Mouse (Mus musculus) midbrain, embryonic 10.5 days (tissue): ENCODE measurements around the gene Gfral. TPM values are rescaled to one million over a fixed set of nuclear protein-coding genes. Genes with fewer than 3 reads are reported as not detected.

Experiments used
- DNase-seq: peaks from one replicate; pipeline ENCODE4 v3.0.0-alpha.2; 2017; ENCODE audit warnings: low spot score
- H3K27ac ChIP-seq: fragments of 300-500 bp; sonication (generic); replicated peaks from 2 replicates; pipeline ENCODE4 v1.5.1; 2016; ENCODE audit warnings: mild to moderate bottlenecking
- H3K27me3 ChIP-seq: fragments of 300-500 bp; sonication (generic); 2 replicates; pipeline ENCODE4 v1.6.1; 2016; ENCODE audit warnings: low read depth, mild to moderate bottlenecking; ENCODE audit not compliant: poor library complexity, severe bottlenecking
- H3K36me3 ChIP-seq: fragments of 300-500 bp; sonication (generic); 2 replicates; pipeline ENCODE4 v1.6.1; 2016; ENCODE audit warnings: mild to moderate bottlenecking, moderate library complexity
- H3K4me1 ChIP-seq: fragments of 300-500 bp; sonication (generic); 2 replicates; pipeline ENCODE4 v1.6.1; 2016
- H3K4me3 ChIP-seq: fragments of 300-500 bp; sonication (generic); 2 replicates; pipeline ENCODE4 v1.5.1; 2016; ENCODE audit warnings: mild to moderate bottlenecking, moderate library complexity
- H3K9me3 ChIP-seq: fragments of 300-500 bp; sonication (generic); replicated peaks from 2 replicates; pipeline ENCODE4 v1.6.1; 2016; ENCODE audit warnings: mild to moderate bottlenecking
- WGBS: fragments of 180-500 bp; shearing (Covaris S2); methylation state at CpG from one replicate; pipeline ENCODE4 v1.1.7; 2016; 5-methylcytosine and 5-hydroxymethylcytosine counted together
- polyA plus RNA-seq: library from polyadenylated mRNA; unstranded; fragments of >200 nt; fragmentation: Nextera tagmentation; extraction: Ambion mirVana; gene quantifications from 2 replicates; pipeline ENCODE4 v1.2.1, GENCODE M21; 2016

Gfral gene
- polyA plus RNA-seq, result not detected in 2 replicates

DNA sequence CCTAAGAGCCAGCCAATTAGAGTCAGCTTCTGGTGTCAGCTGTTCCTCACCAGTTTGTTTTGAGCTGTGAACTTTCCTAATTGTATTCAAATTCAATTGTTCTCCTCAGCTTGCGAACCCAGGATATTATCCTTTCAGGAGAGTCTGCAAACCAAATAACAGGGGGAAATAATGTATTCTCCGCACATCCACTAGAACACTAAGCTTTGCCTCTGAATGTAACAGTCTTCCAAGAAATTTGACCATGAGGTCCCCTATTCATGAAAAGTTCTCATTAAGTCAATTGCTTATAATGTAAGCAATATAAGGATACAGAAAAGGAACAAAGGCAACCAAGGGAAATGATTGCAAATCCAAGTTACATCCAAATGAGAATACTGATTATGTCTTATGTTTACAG, at the start of gene Gfral:
Gfral (minus strand) TSS at position 101 of the 400 bp plus-strand sequence.
- Histone ChIP-seq H3K9me3 (no peaks in the 10 kb centered on the region), H3K36me3 (no peaks in the 10 kb centered on the region), H3K4me1 (no peaks in the 10 kb centered on the region), H3K27ac (no peak within 1 kb of the TSS), H3K4me3 (no peak within 1 kb of the TSS), H3K27me3 (no peaks in the 10 kb centered on the region)
- no peak for DNase-seq
- 88% methylated on average over 2 of the region's 2 CpGs for WGBS

DNA sequence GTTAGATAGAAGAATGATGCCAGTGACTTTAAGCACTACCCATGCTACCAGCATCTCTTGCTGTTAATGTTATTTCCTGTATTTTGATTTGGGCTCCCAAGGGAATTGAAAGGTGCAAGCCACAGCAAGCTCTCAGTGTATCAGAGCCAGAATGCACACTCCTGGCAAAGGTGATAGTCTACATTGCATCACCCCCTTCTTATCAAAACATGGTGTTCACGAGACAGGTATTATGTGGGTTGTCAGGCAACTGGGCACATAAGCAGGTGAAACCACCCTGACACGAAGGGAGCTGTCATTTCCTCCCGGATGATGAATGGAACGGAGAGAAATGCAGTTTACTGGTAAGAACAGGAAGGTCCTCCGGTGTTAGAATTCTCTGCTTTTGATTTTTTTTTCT, 44.3 kb upstream of the Gfral start:
- Histone ChIP-seq H3K27me3 (no peaks in the 10 kb centered on the region), H3K4me1 (no peaks in the 10 kb centered on the region), H3K4me3 (no peak overlapping the region), H3K9me3 (no peaks in the 10 kb centered on the region), H3K36me3 (no peaks in the 10 kb centered on the region), H3K27ac (no peak overlapping the region)
- WGBS, result 88% methylated on average over 5 of the region's 5 CpGs
- DNase-seq, result no peak

DNA sequence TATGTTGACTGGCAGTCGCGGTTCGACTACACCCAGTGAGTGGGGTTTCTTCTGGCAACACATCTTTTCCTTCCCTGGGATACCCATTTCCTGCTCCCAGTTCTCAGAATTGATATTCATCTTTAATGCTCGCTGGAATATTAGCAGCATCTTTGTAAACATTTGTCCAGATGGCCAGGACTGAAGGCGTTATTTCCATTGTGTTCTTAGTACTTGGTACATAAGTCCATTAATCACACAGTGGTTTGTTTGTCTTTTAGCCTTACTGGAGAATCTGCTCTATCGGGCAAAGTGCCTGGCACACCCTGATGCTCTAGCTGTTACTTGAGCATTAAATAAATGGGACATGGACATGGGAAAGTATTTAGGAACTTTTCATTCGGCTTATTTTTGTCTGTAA, 39.1 kb upstream of the Gfral start:
- H3K4me1 ChIP-seq, result no peaks in the 10 kb centered on the region
- no peak for DNase-seq
- H3K27ac ChIP-seq, result no peak overlapping the region
- 90% methylated on average over 7 of the region's 7 CpGs for WGBS
- H3K27me3 ChIP-seq, result no peaks in the 10 kb centered on the region
- no peak overlapping the region for H3K4me3 ChIP-seq
- no peaks in the 10 kb centered on the region for H3K9me3 ChIP-seq
- H3K36me3 ChIP-seq, result no peaks in the 10 kb centered on the region

GRCm38 (mm10) chr9:76252109-76252508, 38.7 kb upstream of the Gfral start:
- H3K27ac ChIP-seq, result no peak overlapping the region
- H3K9me3 ChIP-seq, result no peaks in the 10 kb centered on the region
- H3K27me3 ChIP-seq, result no peaks in the 10 kb centered on the region
- H3K4me3 ChIP-seq, result no peak overlapping the region
- WGBS, result 94% methylated on average over 4 of the region's 4 CpGs
- no peak for DNase-seq
- H3K36me3 ChIP-seq, result no peaks in the 10 kb centered on the region
- no peaks in the 10 kb centered on the region for H3K4me1 ChIP-seq

- WGBS, result 80% methylated on average over 1 of the region's 1 CpGs
- DNase-seq, result no peak
- H3K4me3 ChIP-seq, result no peak overlapping the region
These were observed 28.9 kb upstream of the Gfral start for GRCm38 (mm10) chr9:76242322-76242721.

GRCm38 (mm10) chr9:76237946-76238345, 24.5 kb upstream of the Gfral start:
- H3K27me3 ChIP-seq, result no peaks in the 10 kb centered on the region
- no peak for DNase-seq
- H3K27ac ChIP-seq, result no peak overlapping the region
- 79% methylated on average over 5 of the region's 5 CpGs for WGBS
- H3K9me3 ChIP-seq, result no peaks in the 10 kb centered on the region
- no peaks in the 10 kb centered on the region for H3K36me3 ChIP-seq
- no peak overlapping the region for H3K4me3 ChIP-seq
- peaks cover 19% of the 10 kb centered on the region for H3K4me1 ChIP-seq

More at GRCm38 (mm10) chr9:76242322-76242721, 28.9 kb upstream of the Gfral start:
- no peaks in the 10 kb centered on the region for H3K9me3 ChIP-seq
- H3K36me3 ChIP-seq, result no peaks in the 10 kb centered on the region
- H3K27ac ChIP-seq, result no peak overlapping the region
- H3K4me1 ChIP-seq, result no peaks in the 10 kb centered on the region
- H3K27me3 ChIP-seq, result no peaks in the 10 kb centered on the region

DNA sequence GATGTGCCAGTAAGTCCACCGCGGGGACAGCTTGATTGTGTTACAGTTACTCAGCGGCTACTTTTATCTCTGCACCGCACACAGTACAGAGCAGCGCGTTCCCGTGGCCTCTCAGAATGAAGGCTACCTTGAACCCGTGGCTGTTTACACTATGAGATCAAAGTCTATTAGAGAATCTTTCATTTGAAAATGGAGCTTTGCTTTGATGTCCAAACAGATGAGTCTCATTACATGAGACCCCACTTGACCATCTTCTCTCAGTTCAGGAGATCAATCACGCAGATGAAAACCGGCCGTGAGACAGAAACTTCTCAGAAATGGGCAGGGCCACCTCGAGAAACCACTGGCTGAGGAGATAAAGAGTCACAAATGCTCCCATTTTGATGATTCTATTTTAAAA, 23.8 kb upstream of the Gfral start:
- no peaks in the 10 kb centered on the region for H3K27me3 ChIP-seq
- H3K9me3 ChIP-seq, result no peaks in the 10 kb centered on the region
- no peaks in the 10 kb centered on the region for H3K36me3 ChIP-seq
- H3K4me3 ChIP-seq, result no peak overlapping the region
- WGBS, result 63% methylated on average over 12 of the region's 12 CpGs
- H3K4me1 ChIP-seq, result peaks cover 19% of the 10 kb centered on the region
- no peak overlapping the region for H3K27ac ChIP-seq
- no peak for DNase-seq

- H3K4me3 ChIP-seq, result peak overlapping the region; percentile 53
- peak overlapping the region; percentile 82 for H3K27ac ChIP-seq
- no peaks in the 10 kb centered on the region for H3K9me3 ChIP-seq
- H3K4me1 ChIP-seq, result peaks cover 19% of the 10 kb centered on the region
- peak; percentile 59 for DNase-seq
- WGBS, result 3% methylated on average over 7 of the region's 7 CpGs
- no peaks in the 10 kb centered on the region for H3K27me3 ChIP-seq
- no peaks in the 10 kb centered on the region for H3K36me3 ChIP-seq
These were observed 23.2 kb upstream of the Gfral start for GRCm38 (mm10) chr9:76236626-76237025.

DNA sequence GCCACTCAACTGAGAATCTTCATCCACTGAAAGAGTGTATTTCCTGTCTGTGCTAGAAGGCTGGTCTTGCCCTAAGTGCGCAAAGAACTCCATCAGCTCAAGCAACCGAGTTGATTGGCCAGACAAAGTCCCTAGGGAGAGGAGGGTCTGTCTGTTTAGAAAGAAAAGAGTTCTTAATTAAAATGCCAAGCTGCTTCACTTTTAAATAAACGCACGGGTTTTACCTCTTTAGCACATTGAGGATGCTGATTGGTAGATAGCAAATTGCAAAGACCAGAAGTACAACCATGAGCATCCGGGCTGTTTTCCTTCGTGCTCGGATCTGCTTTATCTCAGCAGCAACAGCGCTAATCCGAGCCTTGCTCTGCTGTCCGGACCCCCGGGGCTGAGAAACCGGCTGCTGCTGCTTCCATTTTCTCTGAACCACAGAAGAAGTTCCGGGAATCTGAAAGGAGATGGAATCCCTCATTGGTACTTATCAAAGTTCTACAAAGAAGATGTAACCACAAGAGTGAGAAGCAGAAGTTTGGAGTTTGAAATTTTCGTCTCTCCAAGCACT, 22.6 kb upstream of the Gfral start:
- Histone ChIP-seq H3K4me3 (peak overlapping the region; percentile 53), H3K27me3 (no peaks in the 10 kb centered on the region), H3K4me1 (peaks cover 19% of the 10 kb centered on the region), H3K27ac (peak overlapping the region; percentile 82), H3K9me3 (no peaks in the 10 kb centered on the region), H3K36me3 (no peaks in the 10 kb centered on the region)
- DNase-seq, result peak; percentile 64
- 2% methylated on average over 14 of the region's 14 CpGs for WGBS

DNA sequence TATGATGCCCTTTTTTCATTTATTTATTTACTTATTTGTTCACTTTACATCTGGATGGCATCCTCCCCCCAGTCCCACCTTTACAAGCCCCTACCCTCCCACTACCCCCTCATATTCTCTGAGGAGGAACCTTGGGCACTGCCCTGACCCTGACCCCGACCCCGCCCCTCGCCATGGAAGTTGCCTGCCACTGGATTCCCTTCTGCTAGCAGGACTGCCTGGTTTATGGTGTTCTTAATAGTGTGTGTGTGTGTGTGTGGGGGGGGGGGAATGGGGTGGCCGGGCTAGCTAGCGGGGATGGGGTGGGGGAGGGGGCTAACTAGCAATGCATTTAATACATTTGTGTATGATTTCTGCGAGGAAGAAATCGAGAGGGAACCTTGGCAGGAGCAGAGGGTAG, 21.4 kb upstream of the Gfral start:
- H3K27ac ChIP-seq, result no peak overlapping the region
- peaks cover 23% of the 10 kb centered on the region for H3K4me1 ChIP-seq
- no peaks in the 10 kb centered on the region for H3K27me3 ChIP-seq
- no peak overlapping the region for H3K4me3 ChIP-seq
- no peaks in the 10 kb centered on the region for H3K36me3 ChIP-seq
- H3K9me3 ChIP-seq, result no peaks in the 10 kb centered on the region
- WGBS, result 66% methylated on average over 7 of the region's 7 CpGs
- peak; percentile 13 for DNase-seq

- no peaks in the 10 kb centered on the region for H3K27me3 ChIP-seq
- WGBS, result 61% methylated on average over 11 of the region's 11 CpGs
- H3K27ac ChIP-seq, result no peak overlapping the region
- H3K9me3 ChIP-seq, result no peaks in the 10 kb centered on the region
- no peaks in the 10 kb centered on the region for H3K36me3 ChIP-seq
- peaks cover 12% of the 10 kb centered on the region for H3K4me1 ChIP-seq
- no peak overlapping the region for H3K4me3 ChIP-seq
- DNase-seq, result no peak
These were observed 16.9 kb upstream of the Gfral start for GRCm38 (mm10) chr9:76230400-76230799.

DNA sequence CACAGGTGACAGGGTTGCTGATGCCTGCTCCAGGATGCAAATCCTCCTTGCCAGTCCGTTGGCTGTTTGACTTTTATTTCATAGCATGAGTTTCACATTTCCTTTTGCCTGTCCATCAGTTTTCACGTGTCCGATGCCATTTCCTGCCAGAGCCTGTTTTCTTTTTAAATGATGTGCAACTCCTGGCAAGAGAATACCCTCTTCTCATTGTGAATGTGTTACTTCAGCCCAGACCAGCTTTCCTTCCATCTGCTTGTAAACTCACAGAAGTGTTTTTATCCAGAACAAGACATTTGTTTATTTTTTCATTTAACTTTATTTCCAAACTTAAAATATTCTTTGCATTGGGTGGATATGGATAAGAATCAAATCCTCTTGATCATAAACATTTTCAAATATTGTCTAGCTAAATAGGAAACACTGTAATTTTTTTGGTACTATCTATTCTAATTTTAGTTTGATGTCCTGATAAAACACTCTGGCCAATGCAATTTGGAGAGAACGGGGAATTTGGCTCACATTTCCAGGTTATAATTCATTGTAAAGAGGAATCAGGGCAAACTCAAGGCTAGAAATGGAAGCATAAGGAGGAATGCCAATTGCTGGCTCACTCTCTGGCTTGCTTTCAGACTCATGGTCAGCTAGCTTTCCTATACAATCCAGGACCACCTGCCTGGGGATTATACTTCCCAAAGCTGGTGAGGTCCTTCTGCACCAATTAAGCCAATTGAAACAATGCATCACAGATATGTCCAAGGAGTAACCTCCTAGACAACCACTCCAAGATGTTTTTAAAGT, 3.9 kb upstream of the Gfral start:
- WGBS, result 88% methylated on average over 4 of the region's 4 CpGs
- H3K36me3 ChIP-seq, result no peaks in the 10 kb centered on the region
- H3K27ac ChIP-seq, result no peak overlapping the region
- no peaks in the 10 kb centered on the region for H3K27me3 ChIP-seq
- no peak overlapping the region for H3K4me3 ChIP-seq
- H3K4me1 ChIP-seq, result no peaks in the 10 kb centered on the region
- no peaks in the 10 kb centered on the region for H3K9me3 ChIP-seq
- DNase-seq, result no peak

DNA sequence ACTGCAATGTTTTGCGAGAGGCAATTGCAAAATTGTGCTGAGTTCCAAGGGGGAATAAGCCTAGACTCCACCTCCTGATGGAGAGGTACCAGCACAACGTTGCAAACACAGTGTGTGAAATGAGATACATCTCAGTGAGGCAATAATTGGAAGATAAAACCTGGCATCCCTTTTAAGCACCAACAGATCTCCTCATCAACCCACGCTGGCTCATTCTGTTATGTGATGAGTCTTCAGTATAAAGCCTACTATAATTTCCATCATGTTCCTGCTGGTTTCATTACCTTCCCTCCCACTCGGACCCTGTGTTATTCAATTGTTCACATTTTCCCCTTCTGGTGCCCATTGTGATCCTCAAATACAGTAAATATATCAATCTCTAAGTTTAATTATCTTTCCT, 1.2 kb upstream of the Gfral start:
- Histone ChIP-seq H3K27me3 (no peaks in the 10 kb centered on the region), H3K9me3 (no peaks in the 10 kb centered on the region), H3K27ac (no peak overlapping the region), H3K4me1 (no peaks in the 10 kb centered on the region), H3K36me3 (no peaks in the 10 kb centered on the region), H3K4me3 (no peak overlapping the region)
- DNase-seq, result no peak
- WGBS, result 83% methylated on average over 4 of the region's 4 CpGs
